Mouse (Mus musculus) retina, postnatal 7 days (tissue): Measurements from ENCODE around the gene Gpr25.

ENCODE experiments used
- DNase-seq: peaks from one replicate; pipeline ENCODE4 v3.0.0-alpha.2; 2012; ENCODE audit warnings: low read depth, low spot score

Gpr25 gene

GRCm38 (mm10) chr1:136260635-136261238, at the start of gene Gpr25:
TSS of gene Gpr25 (minus strand) at chr1:136260873.
- no peak for DNase-seq

DNA sequence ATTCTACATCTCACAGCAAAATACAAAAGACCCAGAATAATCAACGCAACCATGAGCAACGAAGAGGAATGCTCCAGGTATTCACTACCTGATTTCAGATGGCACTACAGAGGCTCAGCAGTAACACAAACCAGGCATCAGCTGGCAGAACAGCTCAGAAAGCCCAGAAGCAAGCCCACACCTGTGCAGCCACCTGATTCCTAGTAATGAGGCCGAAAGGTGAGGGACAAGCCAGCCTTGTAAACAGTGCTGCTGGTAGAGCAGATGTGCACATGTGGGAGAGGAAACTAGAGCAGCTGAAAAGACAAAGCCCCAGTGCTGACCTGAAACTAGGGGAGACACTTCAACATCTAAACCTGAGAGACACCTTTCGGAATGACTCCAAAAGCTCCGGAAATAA, 48.5 kb upstream of the Gpr25 start:
- DNase-seq: no peak

DNA sequence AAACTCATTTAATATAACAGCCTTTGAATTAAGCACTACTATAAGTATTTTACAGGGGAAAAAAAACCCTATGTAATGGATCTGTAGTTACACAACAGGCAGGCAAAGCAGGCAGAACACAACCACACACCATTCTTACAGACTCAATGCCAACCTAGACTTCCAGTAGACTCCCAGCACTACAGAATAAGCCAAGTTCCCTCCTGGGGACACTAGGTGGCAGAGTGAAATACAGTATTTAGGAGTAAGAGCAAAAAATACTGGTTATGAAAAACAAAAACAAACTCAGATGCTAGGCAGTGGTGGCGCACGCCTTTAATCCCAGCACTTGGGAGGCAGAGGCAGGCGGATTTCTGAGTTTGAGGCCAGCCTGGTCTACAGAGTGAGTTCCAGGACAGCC, 45.8 kb upstream of the Gpr25 start:
- no peak for DNase-seq

DNA sequence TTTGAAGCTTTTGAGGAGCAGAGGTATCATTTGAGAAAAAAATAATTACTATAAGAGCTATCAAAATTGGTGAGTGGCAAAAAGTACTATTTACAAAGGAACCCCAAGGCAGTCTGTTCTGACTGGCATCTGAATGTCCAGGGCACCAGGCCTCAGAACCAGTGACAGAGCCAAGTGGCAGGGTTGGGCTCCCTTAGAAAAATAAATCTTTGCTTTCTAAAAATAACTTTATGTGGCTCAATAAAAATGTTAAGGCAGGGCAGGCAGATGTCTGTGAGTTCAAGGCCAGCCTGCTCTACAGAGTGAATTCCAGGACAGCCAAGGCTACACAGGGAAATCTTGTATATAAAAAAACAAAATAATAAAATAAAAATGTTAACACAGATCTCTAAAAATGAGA, 33.3 kb upstream of the Gpr25 start:
- no peak for DNase-seq

DNA sequence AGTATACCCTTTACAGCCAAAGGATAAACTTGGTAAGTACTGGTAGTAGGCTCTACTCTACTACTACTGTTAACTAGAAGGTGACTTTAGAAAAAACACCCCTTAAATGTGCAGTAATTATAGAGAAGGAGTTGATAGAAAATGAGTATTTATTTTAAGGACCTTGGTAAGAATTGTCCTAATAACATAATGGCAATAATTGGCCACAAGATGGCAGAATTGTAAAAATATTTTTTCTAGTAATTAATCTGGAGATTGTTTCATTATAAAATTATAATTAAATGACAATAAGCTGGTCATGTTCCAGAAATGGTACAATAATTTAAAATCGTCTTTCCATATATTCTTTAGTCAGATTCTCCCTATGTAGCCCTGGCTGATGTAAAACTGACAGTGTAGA, 29.1 kb upstream of the Gpr25 start:
- no peak for DNase-seq

DNA sequence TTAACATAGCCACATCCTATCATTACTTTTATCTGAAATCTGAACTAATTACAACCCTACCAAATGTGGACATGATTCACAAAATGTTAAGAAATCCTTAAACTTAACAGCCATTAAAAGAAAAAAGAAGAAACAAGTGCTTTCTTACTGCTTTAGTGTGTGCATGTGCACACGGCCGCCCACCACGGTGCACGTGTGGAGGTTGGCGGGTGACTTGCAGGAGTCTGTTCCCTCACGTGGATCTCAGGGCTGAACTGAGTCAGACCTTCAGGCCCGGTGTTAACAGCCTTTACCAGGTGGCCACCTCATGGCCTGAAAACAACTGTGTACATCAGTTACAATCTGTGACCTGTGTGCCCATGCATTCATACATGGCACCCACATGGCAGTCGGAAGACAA, 16.7 kb upstream of the Gpr25 start:
- DNase-seq: no peak

DNA sequence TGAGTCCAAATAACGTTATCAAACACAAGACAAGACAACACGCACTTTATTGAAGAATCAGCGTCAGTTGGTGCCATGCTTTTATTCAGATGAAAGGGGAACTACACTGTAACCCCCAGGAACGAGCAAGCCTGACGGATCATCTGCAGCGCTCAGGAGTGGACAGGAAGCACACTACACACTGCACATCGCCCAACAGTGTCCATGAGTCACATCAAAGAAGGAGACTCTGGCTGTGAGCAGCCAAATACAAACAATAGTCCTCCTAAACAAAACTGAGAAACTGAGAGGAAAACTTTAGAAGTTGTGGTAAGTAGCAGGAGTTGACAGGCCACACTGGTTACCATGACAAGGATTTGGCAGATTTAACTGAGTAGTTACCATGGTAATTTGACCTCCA, 7.6 kb upstream of the Gpr25 start:
- no peak for DNase-seq

DNA sequence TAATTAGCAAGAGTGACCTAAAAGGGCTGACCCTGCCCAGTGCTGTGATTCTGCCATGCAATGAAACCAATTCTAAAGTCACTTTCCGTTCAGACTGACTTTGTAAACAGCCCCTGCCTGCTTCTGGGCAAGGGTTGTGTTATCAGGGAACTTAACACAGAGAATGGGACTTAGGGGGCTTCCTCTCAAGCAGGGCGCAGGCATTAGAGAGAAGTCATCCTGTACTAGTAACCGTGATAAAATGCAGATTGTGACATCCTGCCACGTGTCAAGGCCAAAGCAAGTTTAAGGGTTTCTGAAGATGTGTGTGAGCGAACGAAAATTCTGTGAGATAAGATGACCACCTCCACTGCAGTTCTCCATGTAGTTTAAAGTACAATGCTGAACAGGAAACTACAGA, 5.5 kb upstream of the Gpr25 start:
- no peak for DNase-seq

GRCm38 (mm10) chr1:136263355-136263754, 2.7 kb upstream of the Gpr25 start:
- DNase-seq: no peak

DNA sequence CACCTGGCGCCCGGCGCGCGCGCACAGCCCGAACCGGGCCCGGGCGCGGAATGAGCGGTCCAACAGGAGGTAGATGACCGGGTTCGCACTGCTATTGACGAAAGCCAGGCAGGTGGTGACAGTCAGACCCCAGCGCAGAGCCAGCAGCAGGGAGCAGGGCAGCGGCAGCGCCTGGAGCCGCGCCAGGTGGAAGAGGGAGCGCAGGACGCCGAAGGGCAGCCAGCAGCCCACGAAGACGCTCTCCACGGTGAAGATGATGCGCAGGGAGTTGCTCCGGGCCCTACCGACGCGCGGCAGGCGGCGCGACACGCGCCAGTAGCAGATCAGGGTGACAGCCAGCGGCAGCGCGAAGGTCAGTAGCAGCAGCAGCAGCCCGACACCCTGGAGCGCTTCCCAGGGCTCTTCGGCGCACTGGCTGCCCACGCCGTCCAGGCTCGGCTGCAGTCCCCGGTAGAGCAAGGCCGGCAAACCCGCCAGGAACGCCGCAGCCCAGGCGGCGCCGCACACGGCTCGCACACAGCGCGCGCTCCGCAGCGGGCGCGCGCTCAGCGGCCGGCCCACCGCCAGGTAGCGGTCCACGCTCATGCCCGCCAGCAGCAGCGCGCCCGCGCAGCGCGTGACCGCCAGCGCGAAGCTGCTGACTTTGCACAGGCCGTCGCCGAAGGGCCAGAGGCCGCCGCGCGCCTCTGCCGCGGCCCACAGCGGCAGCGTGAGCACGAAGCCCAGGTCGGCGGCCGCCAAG, 609 bp downstream of the Gpr25 start:
- DNase-seq: peak; percentile 61

DNA sequence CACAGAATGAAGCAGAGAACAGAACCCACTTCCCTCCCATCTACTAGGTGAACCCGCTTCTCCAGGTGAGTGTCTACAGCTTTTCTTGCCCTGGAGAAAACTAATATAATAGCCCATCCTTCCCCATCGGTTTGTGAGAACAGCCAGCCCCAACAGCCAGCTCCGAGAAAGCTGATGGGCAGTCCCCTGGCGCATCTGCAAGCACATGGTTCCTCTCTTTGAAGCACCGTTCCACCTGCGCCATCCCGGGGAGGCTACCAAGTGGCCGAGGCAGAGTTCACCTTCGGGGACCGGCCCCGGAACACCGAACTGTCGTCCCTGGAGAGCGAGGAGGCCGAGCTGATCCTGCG, 1.2 kb downstream of the Gpr25 start:
- DNase-seq: no peak

DNA sequence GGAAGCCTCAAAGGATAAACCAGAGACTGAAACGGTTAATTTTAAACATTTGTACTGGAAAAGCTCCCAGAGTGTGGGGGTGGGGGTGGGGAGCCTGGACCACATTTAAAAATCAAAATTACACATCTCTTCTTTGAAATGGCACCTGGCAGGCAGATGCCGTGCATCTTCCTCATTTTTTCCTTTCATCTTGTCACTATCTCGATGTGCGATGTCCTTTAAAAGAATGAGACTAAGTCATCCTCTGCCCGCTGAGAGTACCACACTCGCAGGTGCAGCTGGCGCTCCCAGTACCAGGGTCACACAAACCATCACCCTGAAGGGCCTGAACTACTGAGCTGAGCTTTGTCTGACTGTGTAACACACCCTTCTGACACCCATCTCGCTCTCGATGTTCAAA, 2.2 kb downstream of the Gpr25 start:
- DNase-seq: no peak

DNA sequence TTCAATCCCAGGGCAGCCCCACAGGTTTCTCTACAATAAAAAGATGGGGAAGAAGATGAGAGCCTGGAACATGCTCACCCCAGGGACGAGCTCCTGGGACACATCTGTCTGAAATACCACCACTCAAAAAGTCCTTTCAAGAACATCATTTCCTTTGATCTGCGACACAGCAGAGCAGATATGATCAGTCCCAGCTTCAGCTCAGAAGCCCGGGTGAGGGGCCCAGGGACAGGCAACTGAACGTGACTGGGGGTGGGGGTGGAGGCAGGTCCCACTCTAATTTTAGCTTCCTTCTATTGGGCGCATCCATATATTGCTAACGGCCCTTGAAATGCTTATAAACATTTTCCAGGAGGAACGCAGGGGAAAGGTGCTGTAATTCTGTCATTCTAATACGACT, 5.0 kb downstream of the Gpr25 start:
- no peak for DNase-seq

GRCm38 (mm10) chr1:136255174-136255573, 5.5 kb downstream of the Gpr25 start:
- DNase-seq: no peak

GRCm38 (mm10) chr1:136254503-136255065, 6.1 kb downstream of the Gpr25 start:
- DNase-seq: no peak

GRCm38 (mm10) chr1:136253472-136253871, 7.2 kb downstream of the Gpr25 start:
- DNase-seq: no peak

GRCm38 (mm10) chr1:136249662-136250061, 11.0 kb downstream of the Gpr25 start:
- DNase-seq: no peak

- DNase-seq: no peak
These were observed 13.3 kb downstream of the Gpr25 start for GRCm38 (mm10) chr1:136247393-136247792.

- DNase-seq: no peak
These were observed 16.2 kb downstream of the Gpr25 start for GRCm38 (mm10) chr1:136244469-136244868.

DNA sequence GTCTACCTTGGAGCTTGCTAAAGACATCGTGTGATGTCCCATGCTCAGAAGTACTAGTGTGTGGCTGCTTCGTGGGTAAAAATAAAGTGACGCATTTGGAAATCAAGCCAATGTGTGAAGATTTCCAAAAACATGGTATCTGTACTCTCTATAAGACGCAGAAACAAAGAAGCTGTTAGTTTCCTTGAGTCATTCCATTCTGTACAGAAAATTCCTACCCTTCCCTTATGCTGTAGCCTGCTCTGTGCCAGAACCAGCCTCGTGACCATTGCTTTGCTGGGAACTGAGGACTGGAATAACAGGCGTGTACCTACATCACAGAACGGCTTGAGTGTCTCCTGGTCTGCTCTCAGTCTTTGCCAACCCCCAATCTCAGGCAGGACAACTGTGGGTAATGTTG, 18.9 kb downstream of the Gpr25 start:
- DNase-seq: no peak

- DNase-seq: no peak
These were observed 22.2 kb downstream of the Gpr25 start for GRCm38 (mm10) chr1:136238495-136238894.

GRCm38 (mm10) chr1:136234595-136235092, 26.0 kb downstream of the Gpr25 start:
- DNase-seq: no peak
